Mouse (Mus musculus) intestine, postnatal 0 days (tissue): ENCODE measurements around the gene Cd8b1. TPM values are rescaled to one million over a fixed set of nuclear protein-coding genes. Genes with fewer than 3 reads are reported as not detected.

Experiments
- ATAC-seq: fragments of 200-750 bp; cut with Nextera tagmentation; 2 replicates; pipeline ENCODE4 v1.8.0; 2017; ENCODE audit warnings: mild to moderate bottlenecking, moderate TSS enrichment, moderate library complexity
- H3K27ac ChIP-seq: fragments of 300-500 bp; sonication (generic); 2 replicates; pipeline ENCODE4 v1.5.1; 2014; ENCODE audit warnings: mild to moderate bottlenecking, low read depth, low read length, moderate library complexity
- H3K27me3 ChIP-seq: fragments of 300-500 bp; sonication (generic); replicated peaks from 2 replicates; pipeline ENCODE4 v1.6.1; 2014; ENCODE audit warnings: low read length, mixed read lengths; ENCODE audit not compliant: control insufficient read depth, insufficient read depth
- H3K36me3 ChIP-seq: fragments of 300-500 bp; sonication (generic); 2 replicates; pipeline ENCODE4 v1.6.1; 2014; ENCODE audit warnings: mild to moderate bottlenecking, moderate library complexity; ENCODE audit not compliant: control insufficient read depth, insufficient read depth
- H3K4me1 ChIP-seq: fragments of 300-500 bp; sonication (generic); replicated peaks from 2 replicates; pipeline ENCODE4 v1.6.1; 2014; ENCODE audit warnings: antibody characterized with exemption, low read length, mixed read lengths; ENCODE audit not compliant: control insufficient read depth, insufficient read depth
- H3K4me2 ChIP-seq: fragments of 300-500 bp; sonication (generic); replicated peaks from 2 replicates; pipeline ENCODE4 v1.6.1; 2014; ENCODE audit warnings: low read depth, mild to moderate bottlenecking, moderate library complexity
- H3K4me3 ChIP-seq: fragments of 300-500 bp; sonication (generic); 2 replicates; pipeline ENCODE4 v1.5.1; 2014; ENCODE audit warnings: low read depth, low read length
- H3K9ac ChIP-seq: fragments of 300-500 bp; sonication (generic); 2 replicates; pipeline ENCODE4 v1.6.1; 2014; ENCODE audit warnings: mild to moderate bottlenecking, low read depth, low read length
- H3K9me3 ChIP-seq: fragments of 300-500 bp; sonication (generic); 2 replicates; pipeline ENCODE4 v1.6.1; 2016; ENCODE audit warnings: mixed run types; ENCODE audit not compliant: control insufficient read depth
- CTCF ChIP-seq: sonication (generic); IDR thresholded peaks from 2 replicates; pipeline ENCODE4 v1.5.1; 2016; ENCODE audit warnings: low read depth, mild to moderate bottlenecking, control low read depth, antibody characterized with exemption, moderate library complexity
- WGBS: fragments of 180-500 bp; shearing (Covaris S2); extraction: QIAGEN DNeasy Blood & Tissue Kit; methylation state at CpG from one replicate; pipeline ENCODE4 v1.1.7; 2014; 5-methylcytosine and 5-hydroxymethylcytosine counted together
- polyA plus RNA-seq: library from polyadenylated mRNA; unstranded; fragments of >200 nt; fragmentation: Nextera tagmentation; extraction: Ambion mirVana; gene quantifications from 2 replicates; pipeline ENCODE4 v1.2.1, GENCODE M21; 2015

Gene Cd8b1
- polyA plus RNA-seq, 1 experiment from 2014 or later: 0.08 TPM

GRCm38 (mm10) chr6:71369416-71369815, 46.8 kb downstream of the Cd8b1 start:
- H3K9ac ChIP-seq: no peak overlapping the region
- H3K27ac ChIP-seq: no peak overlapping the region
- H3K36me3 ChIP-seq: no peaks in the 10 kb centered on the region
- H3K27me3 ChIP-seq: no peaks in the 10 kb centered on the region
- ATAC-seq: no peak
- no peak overlapping the region for H3K4me3 ChIP-seq
- H3K9me3 ChIP-seq: no peaks in the 10 kb centered on the region
- H3K4me1 ChIP-seq: no peaks in the 10 kb centered on the region
- no peak overlapping the region for H3K4me2 ChIP-seq
- TF ChIP-seq CTCF: no peak
- 92% methylated on average over 6 of the region's 6 CpGs for WGBS

- no peaks in the 10 kb centered on the region for H3K36me3 ChIP-seq
- H3K9ac ChIP-seq: no peak overlapping the region
- no peaks in the 10 kb centered on the region for H3K27me3 ChIP-seq
- H3K4me1 ChIP-seq: no peaks in the 10 kb centered on the region
- H3K4me3 ChIP-seq: no peak overlapping the region
- ATAC-seq: no peak
- H3K9me3 ChIP-seq: no peaks in the 10 kb centered on the region
- H3K4me2 ChIP-seq: no peak overlapping the region
- no peak overlapping the region for H3K27ac ChIP-seq
- WGBS: 80% methylated on average over 5 of the region's 5 CpGs
- TF ChIP-seq CTCF: no peak
Measured at GRCm38 (mm10) chr6:71371085-71371605, 48.6 kb downstream of the Cd8b1 start.

- Histone ChIP-seq H3K4me2 (no peak overlapping the region), H3K4me3 (no peak overlapping the region), H3K27me3 (no peaks in the 10 kb centered on the region), H3K4me1 (no peaks in the 10 kb centered on the region), H3K27ac (no peak overlapping the region), H3K9me3 (no peaks in the 10 kb centered on the region), H3K36me3 (no peaks in the 10 kb centered on the region), H3K9ac (no peak overlapping the region)
- ATAC-seq: no peak
- WGBS: 81% methylated on average over 5 of the region's 5 CpGs
- no peak for TF ChIP-seq CTCF
Measured at GRCm38 (mm10) chr6:71372041-71372720, 49.6 kb downstream of the Cd8b1 start.

GRCm38 (mm10) chr6:71373249-71373775, 50.7 kb downstream of the Cd8b1 start, which contains the start of gene Cd8a:
Gene Cd8a (plus strand): TSS chr6:71373427.
- H3K4me1 ChIP-seq: no peaks in the 10 kb centered on the region
- H3K4me3 ChIP-seq: no peak within 1 kb of the TSS
- no peak for ATAC-seq
- H3K9me3 ChIP-seq: no peaks in the 10 kb centered on the region
- no peak for TF ChIP-seq CTCF
- no peak within 1 kb of the TSS for H3K4me2 ChIP-seq
- no peak within 1 kb of the TSS for H3K27ac ChIP-seq
- H3K36me3 ChIP-seq: no peaks in the 10 kb centered on the region
- no peaks in the 10 kb centered on the region for H3K27me3 ChIP-seq
- WGBS: 77% methylated on average over 14 of the region's 14 CpGs
- no peak within 1 kb of the TSS for H3K9ac ChIP-seq

DNA sequence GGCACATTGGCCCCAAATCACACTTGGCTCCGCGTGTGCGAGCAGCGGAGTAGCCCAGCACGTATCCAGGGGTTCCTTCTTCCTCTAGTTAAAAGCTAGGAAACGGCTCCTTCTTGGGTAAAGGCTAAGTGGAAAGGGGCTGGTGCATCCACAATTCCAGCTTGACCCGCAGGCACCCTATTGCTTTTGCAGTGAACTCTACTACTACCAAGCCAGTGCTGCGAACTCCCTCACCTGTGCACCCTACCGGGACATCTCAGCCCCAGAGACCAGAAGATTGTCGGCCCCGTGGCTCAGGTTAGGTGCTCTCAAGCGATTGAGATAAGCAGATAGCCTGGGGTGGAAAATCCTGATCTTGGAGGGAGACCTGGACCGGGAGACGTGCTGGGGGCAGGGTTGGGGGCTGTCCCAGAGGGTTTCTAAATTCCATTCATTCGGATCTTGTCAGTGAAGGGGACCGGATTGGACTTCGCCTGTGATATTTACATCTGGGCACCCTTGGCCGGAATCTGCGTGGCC, 51.8 kb downstream of the Cd8b1 start:
- no peaks in the 10 kb centered on the region for H3K27me3 ChIP-seq
- H3K4me3 ChIP-seq: no peak overlapping the region
- no peaks in the 10 kb centered on the region for H3K36me3 ChIP-seq
- ATAC-seq: no peak
- no peak overlapping the region for H3K9ac ChIP-seq
- TF ChIP-seq CTCF: no peak
- WGBS: 89% methylated on average over 19 of the region's 19 CpGs
- H3K9me3 ChIP-seq: no peaks in the 10 kb centered on the region
- H3K27ac ChIP-seq: no peak overlapping the region
- H3K4me1 ChIP-seq: no peaks in the 10 kb centered on the region
- H3K4me2 ChIP-seq: no peak overlapping the region

- Histone ChIP-seq H3K4me3 (no peak overlapping the region), H3K27ac (no peak overlapping the region), H3K4me2 (no peak overlapping the region), H3K9ac (no peak overlapping the region), H3K9me3 (no peaks in the 10 kb centered on the region), H3K4me1 (no peaks in the 10 kb centered on the region), H3K27me3 (no peaks in the 10 kb centered on the region), H3K36me3 (no peaks in the 10 kb centered on the region)
- WGBS: 83% methylated on average over 2 of the region's 2 CpGs
- TF ChIP-seq CTCF: no peak
- no peak for ATAC-seq
Measured at GRCm38 (mm10) chr6:71374921-71375320, 52.3 kb downstream of the Cd8b1 start.
